ENCODE assay signal across 20 mouse cellular contexts in genomic region chr3:139866329-139866728, GRCm38 (mm10).
A peak's percentile ranks its signal among the peaks of the same experiment; 100 is the strongest.
DNase-seq lines count a peak whose midpoint lies in the region; ATAC-seq lines count a peak whose summit lies in the region.
"Had no signal": no experiment of that assay in that cellular context is flagged by ENCODE, and none has a peak within 500 bp of the region (broad histone marks: within the 10 kb centered on the region; RNA-seq: fewer than 3 reads in every experiment).

No protein-coding gene starts in this region.

- no peak overlapping the region for H3K27ac ChIP-seq in midbrain, embryonic 12.5 days (replicated peaks)
- H3K27ac ChIP-seq in midbrain, embryonic 15.5 days = no peak overlapping the region
- H3K27ac ChIP-seq in forebrain, embryonic 10.5 days = peak overlapping the region; percentile 45; the same call in 1 of the 2 replicates
- no peak overlapping the region for H3K27ac ChIP-seq in hindbrain, embryonic 16.5 days (ENCODE audit: low read depth, low read length)
- H3K27ac ChIP-seq: heart, embryonic 13.5 days; limb, embryonic 13.5 days; neural tube, embryonic 12.5 days; stomach, embryonic 15.5 days had no signal

- DNase-seq in cerebellum, adult 11-12 months = peak; percentile 89
- DNase-seq in forebrain, embryonic 10.5 days (ENCODE audit: extremely low spot score, low spot score) = no peak
- no peak for DNase-seq in yolk sac, embryonic 10.5 days (ENCODE audit: low spot score)
- no peak for DNase-seq in right cerebral cortex, adult 18-20 months
- DNase-seq: gastrocnemius, postnatal 14 days; layer of hippocampus, adult 9-11 months; liver, postnatal 0 days; right cerebral cortex, postnatal 25 days; thymus, postnatal 25 days had no signal

- H3K4me2 ChIP-seq in midbrain, embryonic 12.5 days (replicated peaks) = no peak overlapping the region
- H3K4me2 ChIP-seq in midbrain, embryonic 15.5 days = no peak overlapping the region
- H3K4me2 ChIP-seq in hindbrain, embryonic 16.5 days (ENCODE audit: low read length) = no peak overlapping the region
- H3K4me2 ChIP-seq: heart, embryonic 13.5 days; limb, embryonic 13.5 days; neural tube, embryonic 12.5 days; stomach, embryonic 15.5 days had no signal

- H3K9me3 ChIP-seq in midbrain, embryonic 12.5 days = no peaks in the 10 kb centered on the region
- no peaks in the 10 kb centered on the region for H3K9me3 ChIP-seq in midbrain, embryonic 15.5 days
- no peaks in the 10 kb centered on the region for H3K9me3 ChIP-seq in forebrain, embryonic 10.5 days
- no peaks in the 10 kb centered on the region for H3K9me3 ChIP-seq in hindbrain, embryonic 16.5 days (ENCODE audit: control insufficient read depth, low read length)
- H3K9me3 ChIP-seq: G1E; limb, embryonic 13.5 days; megakaryocyte, embryonic 14.5 days; neural tube, embryonic 12.5 days; stomach, embryonic 15.5 days had no signal

- H3K4me3 ChIP-seq in midbrain, embryonic 12.5 days = no peak overlapping the region
- no peak overlapping the region for H3K4me3 ChIP-seq in midbrain, embryonic 15.5 days
- no peak overlapping the region for H3K4me3 ChIP-seq in forebrain, embryonic 10.5 days
- H3K4me3 ChIP-seq in hindbrain, embryonic 16.5 days (ENCODE audit: low read length) = no peak overlapping the region
- H3K4me3 ChIP-seq: erythroblast, embryonic 14.5 days; heart, embryonic 13.5 days; limb, embryonic 13.5 days; megakaryocyte, embryonic 14.5 days; neural tube, embryonic 12.5 days; stomach, embryonic 15.5 days had no signal

- peak; percentile 27; the same call in 1 of the 2 replicates for ATAC-seq in midbrain, embryonic 12.5 days (ENCODE audit: low FRiP score, low read depth)
- ATAC-seq in midbrain, embryonic 15.5 days (replicated peaks) = no peak
- ATAC-seq in hindbrain, embryonic 16.5 days = peak; percentile 70
- ATAC-seq in activated CD4-positive, CD25-positive, alpha-beta regulatory T cell, adult 4 months = no peak
- ATAC-seq: liver, postnatal 0 days had no signal

- H3K27me3 ChIP-seq in midbrain, embryonic 12.5 days = no peaks in the 10 kb centered on the region
- H3K27me3 ChIP-seq in midbrain, embryonic 15.5 days (replicated peaks) = no peaks in the 10 kb centered on the region
- no peaks in the 10 kb centered on the region for H3K27me3 ChIP-seq in forebrain, embryonic 10.5 days (ENCODE audit: poor library complexity, severe bottlenecking)
- no peaks in the 10 kb centered on the region for H3K27me3 ChIP-seq in hindbrain, embryonic 16.5 days (replicated peaks; ENCODE audit: control insufficient read depth, insufficient read depth, low read length)
- H3K27me3 ChIP-seq: heart, embryonic 13.5 days; limb, embryonic 13.5 days; megakaryocyte, embryonic 14.5 days; neural tube, embryonic 12.5 days; stomach, embryonic 15.5 days had no signal

- no peak overlapping the region for H3K9ac ChIP-seq in midbrain, embryonic 12.5 days (replicated peaks)
- no peak overlapping the region for H3K9ac ChIP-seq in midbrain, embryonic 15.5 days
- H3K9ac ChIP-seq in hindbrain, embryonic 16.5 days (ENCODE audit: low read depth, low read length) = no peak overlapping the region
- H3K9ac ChIP-seq: heart, embryonic 13.5 days; limb, embryonic 13.5 days; liver, postnatal 0 days; neural tube, embryonic 12.5 days; stomach, embryonic 15.5 days had no signal

- no peaks in the 10 kb centered on the region for H3K36me3 ChIP-seq in midbrain, embryonic 12.5 days
- no peaks in the 10 kb centered on the region for H3K36me3 ChIP-seq in midbrain, embryonic 15.5 days (replicated peaks)
- no peaks in the 10 kb centered on the region for H3K36me3 ChIP-seq in forebrain, embryonic 10.5 days (replicated peaks)
- no peaks in the 10 kb centered on the region for H3K36me3 ChIP-seq in hindbrain, embryonic 16.5 days (ENCODE audit: control insufficient read depth, insufficient read depth, low read length)
- H3K36me3 ChIP-seq: G1E; heart, embryonic 13.5 days; limb, embryonic 13.5 days; neural tube, embryonic 12.5 days; stomach, embryonic 15.5 days had no signal

- peaks cover 2% of the 10 kb centered on the region; the same call in 1 of the 2 replicates for H3K4me1 ChIP-seq in midbrain, embryonic 12.5 days
- H3K4me1 ChIP-seq in midbrain, embryonic 15.5 days = no peaks in the 10 kb centered on the region
- peaks cover 11% of the 10 kb centered on the region for H3K4me1 ChIP-seq in forebrain, embryonic 10.5 days
- peaks cover 2% of the 10 kb centered on the region for H3K4me1 ChIP-seq in hindbrain, embryonic 16.5 days (ENCODE audit: control insufficient read depth, insufficient read depth, low read depth, low read length)
- H3K4me1 ChIP-seq: heart, embryonic 13.5 days; megakaryocyte, embryonic 14.5 days; stomach, embryonic 15.5 days had no signal

Comparison
In these comparisons a context has a peak if more than half of its experiments do, and no peak if none do; other contexts are left out.
1. ATAC-seq: peak in midbrain, embryonic 12.5 days (single experiment) and hindbrain, embryonic 16.5 days (single experiment); none in midbrain, embryonic 15.5 days (single experiment) and activated CD4-positive, CD25-positive, alpha-beta regulatory T cell, adult 4 months (single experiment).